Mouse (Mus musculus) heart, adult 8-10 months (tissue): ENCODE results near the gene D430041D05Rik. TPM values are rescaled to one million over a fixed set of nuclear protein-coding genes. Genes with fewer than 3 reads are reported as not detected.
A peak's percentile ranks its signal among the peaks of the same experiment; 100 is the strongest.

Experiments
- DNase-seq: peaks from one replicate; pipeline ENCODE4 v3.0.0; 2022; ENCODE audit warnings: low spot score
- total RNA-seq, 4 experiments: library from RNA; stranded (reverse); gene quantifications; 2 replicates each; pipeline ENCODE4 v1.2.4; 2022

D430041D05Rik gene
- total RNA-seq, 4 experiments from 2014 or later = 0.03 to 0.06 (median 0.06) TPM

GRCm38 (mm10) chr2:104153876-104154275 is 256.9 kb downstream of the D430041D05Rik start:
- no peak for DNase-seq

- no peak for DNase-seq
These were observed 257.5 kb downstream of the D430041D05Rik start for GRCm38 (mm10) chr2:104153345-104153744.

- no peak for DNase-seq
These were observed 260.0 kb downstream of the D430041D05Rik start for GRCm38 (mm10) chr2:104150608-104151397.

GRCm38 (mm10) chr2:104147910-104148561 is 262.8 kb downstream of the D430041D05Rik start:
- no peak for DNase-seq

- no peak for DNase-seq
These were observed 264.8 kb downstream of the D430041D05Rik start for GRCm38 (mm10) chr2:104145983-104146382.

GRCm38 (mm10) chr2:104144004-104144403 is 266.8 kb downstream of the D430041D05Rik start:
- DNase-seq = no peak

GRCm38 (mm10) chr2:104142140-104142539 is 268.7 kb downstream of the D430041D05Rik start:
- no peak for DNase-seq

GRCm38 (mm10) chr2:104135920-104136319 is 274.9 kb downstream of the D430041D05Rik start:
- no peak for DNase-seq

GRCm38 (mm10) chr2:104134150-104135056 is 276.4 kb downstream of the D430041D05Rik start:
- DNase-seq = peak; percentile 56

- no peak for DNase-seq
These were observed 277.6 kb downstream of the D430041D05Rik start for GRCm38 (mm10) chr2:104133042-104133810.

GRCm38 (mm10) chr2:104132266-104132859 is 278.4 kb downstream of the D430041D05Rik start:
- no peak for DNase-seq

GRCm38 (mm10) chr2:104130969-104131368 is 279.8 kb downstream of the D430041D05Rik start:
- DNase-seq = no peak

GRCm38 (mm10) chr2:104130165-104130564 is 280.6 kb downstream of the D430041D05Rik start:
- DNase-seq = no peak

- DNase-seq = no peak
These were observed 281.8 kb downstream of the D430041D05Rik start for GRCm38 (mm10) chr2:104128803-104129531.

- no peak for DNase-seq
These were observed 286.7 kb downstream of the D430041D05Rik start for GRCm38 (mm10) chr2:104124071-104124470.

GRCm38 (mm10) chr2:104123540-104123939 is 287.3 kb downstream of the D430041D05Rik start:
- DNase-seq = no peak

- DNase-seq = peak; percentile 91
These were observed 288.1 kb downstream of the D430041D05Rik start, which contains the start of gene A930018P22Rik for GRCm38 (mm10) chr2:104122505-104123378. Gene A930018P22Rik, plus strand, starts transcription at chr2:104122769.

- DNase-seq = peak; percentile 67
These were observed 288.9 kb downstream of the D430041D05Rik start for GRCm38 (mm10) chr2:104121681-104122504.
